Mouse (Mus musculus): ENCODE results near the gene Gm5134. TPM values are rescaled to one million over a fixed set of nuclear protein-coding genes. Genes with fewer than 3 reads are reported as not detected.

The Gm5134 gene
- polyA plus RNA-seq, 1 experiment from 2014 or later: 0.11 TPM

DNA sequence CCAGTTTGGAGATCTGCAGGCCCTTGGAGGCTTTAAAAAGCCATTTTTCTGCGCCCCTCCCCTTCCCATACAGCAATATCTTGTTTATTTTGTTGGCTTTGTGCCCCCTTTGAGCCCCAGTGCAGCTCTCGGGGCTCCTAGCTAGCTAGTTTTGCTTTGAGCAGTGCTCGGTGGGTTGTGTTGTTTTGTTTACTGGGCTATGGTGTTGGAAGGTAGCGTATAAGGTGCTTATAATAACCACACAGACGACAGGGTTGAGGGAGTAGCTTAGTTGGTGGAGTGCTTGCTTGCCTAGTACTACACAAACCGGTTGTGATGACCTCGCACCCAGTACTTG lies 78.8 kb downstream of the Gm5134 start:
- peaks cover 6% of the 10 kb centered on the region for H3K4me1 ChIP-seq (ENCODE audit: control insufficient read depth, insufficient read depth, low read length)
- peaks cover 11% of the 10 kb centered on the region for H3K36me3 ChIP-seq (ENCODE audit: control insufficient read depth, insufficient read depth, low read length)
- H3K9me3 ChIP-seq (ENCODE audit: control insufficient read depth, low read length): no peaks in the 10 kb centered on the region
- H3K9ac ChIP-seq (ENCODE audit: low read length): peak overlapping the region; percentile 97
- H3K27me3 ChIP-seq (ENCODE audit: control insufficient read depth, insufficient read depth, low read length): no peaks in the 10 kb centered on the region
- ATAC-seq (ENCODE audit: low FRiP score) (no peak), DNase-seq (ENCODE audit: low spot score, missing footprints) (no peak)
- H3K4me3 ChIP-seq (ENCODE audit: low read depth, low read length): peak overlapping the region; percentile 60
- peak overlapping the region; percentile 73 for H3K4me2 ChIP-seq
- no peak overlapping the region; the same call in 1 of the 2 replicates for H3K27ac ChIP-seq (ENCODE audit: low read depth, low read length)
- WGBS: 23% methylated on average over 7 of the region's 7 CpGs

GRCm38 (mm10) chr10:76034001-76034600 lies 79.8 kb downstream of the Gm5134 start:
- Histone ChIP-seq H3K4me1 (ENCODE audit: control insufficient read depth, insufficient read depth, low read length) (peaks cover 6% of the 10 kb centered on the region), H3K27me3 (ENCODE audit: control insufficient read depth, insufficient read depth, low read length) (no peaks in the 10 kb centered on the region), H3K4me3 (ENCODE audit: low read depth, low read length) (no peak overlapping the region), H3K9ac (ENCODE audit: low read length) (no peak overlapping the region), H3K9me3 (ENCODE audit: control insufficient read depth, low read length) (no peaks in the 10 kb centered on the region), H3K4me2 (no peak overlapping the region), H3K27ac (ENCODE audit: low read depth, low read length) (no peak overlapping the region), H3K36me3 (ENCODE audit: control insufficient read depth, insufficient read depth, low read length) (peaks cover 21% of the 10 kb centered on the region)
- no peak for ATAC-seq (ENCODE audit: low FRiP score)
- DNase-seq (ENCODE audit: low spot score, missing footprints): no peak
- 96% methylated on average over 8 of the region's 8 CpGs for WGBS

DNA sequence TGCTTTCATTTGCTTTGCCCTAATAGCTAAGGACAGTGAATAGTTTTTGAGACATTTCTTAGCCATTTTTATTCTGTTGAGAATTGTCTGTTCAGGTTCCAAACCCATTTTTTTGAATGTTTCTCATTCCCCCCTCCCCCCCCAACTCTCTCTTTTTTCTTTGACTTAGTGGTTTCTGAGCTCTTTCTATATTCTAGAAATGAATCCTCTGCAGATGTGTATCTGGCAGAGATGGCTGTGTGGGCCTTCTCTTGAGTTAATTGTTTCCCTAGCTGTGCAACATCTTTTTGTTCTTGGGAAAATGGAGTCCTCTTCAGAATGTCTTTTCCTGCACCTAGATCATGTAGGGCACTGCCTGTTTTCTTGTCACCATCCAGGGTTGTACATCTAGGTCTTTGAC lies 81.0 kb downstream of the Gm5134 start:
- Histone ChIP-seq H3K4me1 (ENCODE audit: control insufficient read depth, insufficient read depth, low read length) (peaks cover 6% of the 10 kb centered on the region), H3K9ac (ENCODE audit: low read length) (no peak overlapping the region), H3K36me3 (ENCODE audit: control insufficient read depth, insufficient read depth, low read length) (peaks cover 33% of the 10 kb centered on the region), H3K4me2 (no peak overlapping the region), H3K4me3 (ENCODE audit: low read depth, low read length) (no peak overlapping the region), H3K27ac (ENCODE audit: low read depth, low read length) (no peak overlapping the region), H3K27me3 (ENCODE audit: control insufficient read depth, insufficient read depth, low read length) (no peaks in the 10 kb centered on the region), H3K9me3 (ENCODE audit: control insufficient read depth, low read length) (no peaks in the 10 kb centered on the region)
- no peak for DNase-seq (ENCODE audit: low spot score, missing footprints)
- no peak for ATAC-seq (ENCODE audit: low FRiP score)

GRCm38 (mm10) chr10:76036962-76037361 lies 82.6 kb downstream of the Gm5134 start:
- peaks cover 4% of the 10 kb centered on the region for H3K4me1 ChIP-seq (ENCODE audit: control insufficient read depth, insufficient read depth, low read length)
- peaks cover 36% of the 10 kb centered on the region for H3K36me3 ChIP-seq (ENCODE audit: control insufficient read depth, insufficient read depth, low read length)
- DNase-seq (ENCODE audit: low spot score, missing footprints) (no peak), ATAC-seq (ENCODE audit: low FRiP score) (no peak)
- H3K9ac ChIP-seq (ENCODE audit: low read length): no peak overlapping the region
- WGBS: 95% methylated on average over 5 of the region's 5 CpGs
- H3K27me3 ChIP-seq (ENCODE audit: control insufficient read depth, insufficient read depth, low read length): no peaks in the 10 kb centered on the region
- H3K9me3 ChIP-seq (ENCODE audit: control insufficient read depth, low read length): no peaks in the 10 kb centered on the region
- H3K4me3 ChIP-seq (ENCODE audit: low read depth, low read length): no peak overlapping the region
- no peak overlapping the region for H3K4me2 ChIP-seq
- H3K27ac ChIP-seq (ENCODE audit: low read depth, low read length): no peak overlapping the region

GRCm38 (mm10) chr10:76045343-76045742 lies 91.0 kb downstream of the Gm5134 start:
- no peaks in the 10 kb centered on the region for H3K27me3 ChIP-seq (ENCODE audit: control insufficient read depth, insufficient read depth, low read length)
- ATAC-seq (ENCODE audit: low FRiP score) (no peak), DNase-seq (ENCODE audit: low spot score, missing footprints) (no peak)
- no peaks in the 10 kb centered on the region for H3K4me1 ChIP-seq (ENCODE audit: control insufficient read depth, insufficient read depth, low read length)
- H3K9me3 ChIP-seq (ENCODE audit: control insufficient read depth, low read length): no peaks in the 10 kb centered on the region
- no peak overlapping the region for H3K4me3 ChIP-seq (ENCODE audit: low read depth, low read length)
- peaks cover 3% of the 10 kb centered on the region; the same call in 1 of the 2 replicates for H3K36me3 ChIP-seq (ENCODE audit: control insufficient read depth, insufficient read depth, low read length)
- H3K9ac ChIP-seq (ENCODE audit: low read length): no peak overlapping the region
- no peak overlapping the region for H3K4me2 ChIP-seq
- WGBS: 54% methylated on average over 5 of the region's 5 CpGs
- H3K27ac ChIP-seq (ENCODE audit: low read depth, low read length): no peak overlapping the region

GRCm38 (mm10) chr10:76046754-76047153 lies 92.4 kb downstream of the Gm5134 start:
- H3K9me3 ChIP-seq (ENCODE audit: control insufficient read depth, low read length): no peaks in the 10 kb centered on the region
- H3K36me3 ChIP-seq (ENCODE audit: control insufficient read depth, insufficient read depth, low read length): no peaks in the 10 kb centered on the region
- WGBS: 77% methylated on average over 1 of the region's 1 CpGs
- no peak overlapping the region for H3K4me2 ChIP-seq
- no peaks in the 10 kb centered on the region for H3K27me3 ChIP-seq (ENCODE audit: control insufficient read depth, insufficient read depth, low read length)
- H3K9ac ChIP-seq (ENCODE audit: low read length): no peak overlapping the region
- no peaks in the 10 kb centered on the region for H3K4me1 ChIP-seq (ENCODE audit: control insufficient read depth, insufficient read depth, low read length)
- no peak overlapping the region for H3K27ac ChIP-seq (ENCODE audit: low read depth, low read length)
- ATAC-seq (ENCODE audit: low FRiP score): no peak
- H3K4me3 ChIP-seq (ENCODE audit: low read depth, low read length): no peak overlapping the region
- no peak for DNase-seq (ENCODE audit: low spot score, missing footprints)

- no peak for ATAC-seq (ENCODE audit: low FRiP score)
- 55% methylated on average over 5 of the region's 5 CpGs for WGBS
These were observed 93.0 kb downstream of the Gm5134 start for GRCm38 (mm10) chr10:76047182-76047869.

DNA sequence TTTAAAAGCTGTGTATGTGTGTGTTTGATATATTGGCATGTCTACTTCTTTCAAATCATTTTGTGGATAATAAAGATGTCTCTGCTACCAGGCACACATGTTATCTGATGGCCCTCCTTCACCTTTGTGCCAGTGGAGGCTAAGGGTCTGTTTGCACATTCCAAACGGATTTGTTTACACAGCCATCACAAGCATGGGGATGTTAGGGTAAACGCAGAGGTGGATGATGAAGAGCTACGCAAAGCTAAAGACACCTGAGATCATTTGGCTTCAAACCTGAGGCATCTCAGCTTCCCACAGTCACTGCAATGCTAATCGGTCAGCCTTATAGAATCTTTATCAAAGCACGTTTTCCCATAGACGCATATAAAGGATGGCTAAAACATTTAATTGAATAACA lies 94.7 kb downstream of the Gm5134 start:
- H3K9ac ChIP-seq (ENCODE audit: low read length): no peak overlapping the region
- 59% methylated on average over 6 of the region's 6 CpGs for WGBS
- H3K27ac ChIP-seq (ENCODE audit: low read depth, low read length): no peak overlapping the region
- no peaks in the 10 kb centered on the region for H3K36me3 ChIP-seq (ENCODE audit: control insufficient read depth, insufficient read depth, low read length)
- no peaks in the 10 kb centered on the region for H3K27me3 ChIP-seq (ENCODE audit: control insufficient read depth, insufficient read depth, low read length)
- ATAC-seq (ENCODE audit: low FRiP score): no peak
- no peaks in the 10 kb centered on the region for H3K9me3 ChIP-seq (ENCODE audit: control insufficient read depth, low read length)
- no peak for DNase-seq (ENCODE audit: low spot score, missing footprints)
- H3K4me1 ChIP-seq (ENCODE audit: control insufficient read depth, insufficient read depth, low read length): no peaks in the 10 kb centered on the region
- H3K4me3 ChIP-seq (ENCODE audit: low read depth, low read length): no peak overlapping the region
- H3K4me2 ChIP-seq: no peak overlapping the region

More at GRCm38 (mm10) chr10:76047182-76047869, 93.0 kb downstream of the Gm5134 start:
- no peak for DNase-seq (ENCODE audit: low spot score, missing footprints)
- no peaks in the 10 kb centered on the region for H3K36me3 ChIP-seq (ENCODE audit: control insufficient read depth, insufficient read depth, low read length)
- H3K27me3 ChIP-seq (ENCODE audit: control insufficient read depth, insufficient read depth, low read length): no peaks in the 10 kb centered on the region
- H3K4me2 ChIP-seq: no peak overlapping the region
- H3K9me3 ChIP-seq (ENCODE audit: control insufficient read depth, low read length): no peaks in the 10 kb centered on the region
- H3K9ac ChIP-seq (ENCODE audit: low read length): no peak overlapping the region
- H3K4me3 ChIP-seq (ENCODE audit: low read depth, low read length): no peak overlapping the region
- H3K27ac ChIP-seq (ENCODE audit: low read depth, low read length): no peak overlapping the region
- H3K4me1 ChIP-seq (ENCODE audit: control insufficient read depth, insufficient read depth, low read length): no peaks in the 10 kb centered on the region

GRCm38 (mm10) chr10:76051860-76052259 lies 97.5 kb downstream of the Gm5134 start:
- no peaks in the 10 kb centered on the region for H3K9me3 ChIP-seq (ENCODE audit: control insufficient read depth, low read length)
- H3K27me3 ChIP-seq (ENCODE audit: control insufficient read depth, insufficient read depth, low read length): no peaks in the 10 kb centered on the region
- H3K4me1 ChIP-seq (ENCODE audit: control insufficient read depth, insufficient read depth, low read length): no peaks in the 10 kb centered on the region
- H3K4me2 ChIP-seq: no peak overlapping the region
- no peaks in the 10 kb centered on the region for H3K36me3 ChIP-seq (ENCODE audit: control insufficient read depth, insufficient read depth, low read length)
- whole genome bisulfite sequencing: 85% methylated on average over 11 of the region's 11 CpGs
- H3K9ac ChIP-seq (ENCODE audit: low read length): no peak overlapping the region
- no peak overlapping the region for H3K27ac ChIP-seq (ENCODE audit: low read depth, low read length)
- H3K4me3 ChIP-seq (ENCODE audit: low read depth, low read length): no peak overlapping the region
- DNase-seq (ENCODE audit: low spot score, missing footprints) (no peak), ATAC-seq (ENCODE audit: low FRiP score) (no peak)

All from midbrain, embryonic 11.5 days (tissue).